Mouse (Mus musculus) forebrain, embryonic 15.5 days (tissue): ENCODE data around the gene Zfp931. TPM values are rescaled to one million over a fixed set of nuclear protein-coding genes. Genes with fewer than 3 reads are reported as not detected.
A peak's percentile ranks its signal among the peaks of the same experiment; 100 is the strongest.
"Not testable (repeated sequence)": the region's sequence is repeated elsewhere in the genome, so short reads cannot be mapped to it uniquely, and the experiment has no call there.

Source experiments
- ATAC-seq: fragments of 200-750 bp; cut with Nextera tagmentation; replicated peaks from 2 replicates; pipeline ENCODE4 v1.8.0; 2017; ENCODE audit warnings: mild to moderate bottlenecking, moderate TSS enrichment, moderate library complexity
- H3K27ac ChIP-seq: fragments of 300-500 bp; sonication (generic); replicated peaks from 2 replicates; pipeline ENCODE4 v1.5.1; 2015; ENCODE audit warnings: mild to moderate bottlenecking, inconsistent platforms
- H3K27me3 ChIP-seq: fragments of 300-500 bp; sonication (generic); 2 replicates; pipeline ENCODE4 v1.6.1; 2015; ENCODE audit warnings: inconsistent platforms
- H3K36me3 ChIP-seq: fragments of 300-500 bp; sonication (generic); 2 replicates; pipeline ENCODE4 v1.6.1; 2015; ENCODE audit warnings: mild to moderate bottlenecking, inconsistent platforms
- H3K4me1 ChIP-seq: fragments of 300-500 bp; sonication (generic); 2 replicates; pipeline ENCODE4 v1.6.1; 2015; ENCODE audit warnings: inconsistent platforms
- H3K4me2 ChIP-seq: fragments of 300-500 bp; sonication (generic); replicated peaks from 2 replicates; pipeline ENCODE4 v1.6.1; 2015; ENCODE audit warnings: mild to moderate bottlenecking, inconsistent platforms
- H3K4me3 ChIP-seq: fragments of 300-500 bp; sonication (generic); 2 replicates; pipeline ENCODE4 v1.5.1; 2015; ENCODE audit warnings: mild to moderate bottlenecking, inconsistent platforms
- H3K9ac ChIP-seq: fragments of 300-500 bp; sonication (generic); replicated peaks from 2 replicates; pipeline ENCODE4 v1.6.1; 2015; ENCODE audit warnings: mild to moderate bottlenecking, inconsistent platforms
- H3K9me3 ChIP-seq: fragments of 300-500 bp; sonication (generic); 2 replicates; pipeline ENCODE4 v1.6.1; 2016; ENCODE audit warnings: inconsistent platforms
- WGBS: fragments of 180-500 bp; shearing (Covaris S2); methylation state at CpG from one replicate; pipeline ENCODE4 v1.1.7; 2015; ENCODE audit warnings: mixed read lengths; 5-methylcytosine and 5-hydroxymethylcytosine counted together
- polyA plus RNA-seq: library from polyadenylated mRNA; unstranded; fragments of >200 nt; fragmentation: Nextera tagmentation; extraction: Ambion mirVana; gene quantifications from 2 replicates; pipeline ENCODE4 v1.2.1, GENCODE M21; 2015

The Zfp931 gene
- polyA plus RNA-seq, 1 experiment from 2014 or later = 13.4 TPM

DNA sequence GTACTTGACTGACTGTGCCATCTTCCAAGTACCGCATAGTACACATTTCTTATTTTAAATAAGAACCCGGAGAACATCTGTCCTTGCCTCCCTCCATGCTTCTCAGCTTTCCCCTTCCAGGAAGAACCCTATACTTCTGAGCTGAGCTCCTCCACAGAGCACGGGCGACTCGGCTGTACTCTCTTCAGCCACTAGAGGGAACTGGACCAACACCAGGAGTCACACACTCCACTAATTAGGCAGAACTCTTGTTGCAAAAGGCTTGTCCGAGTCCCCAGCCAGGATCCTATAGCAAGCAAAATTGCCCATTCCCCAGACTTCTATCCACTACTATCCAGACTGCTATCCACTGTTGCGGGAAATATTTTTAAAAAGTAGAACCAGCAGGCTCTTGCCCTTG lies 23.7 kb upstream of the Zfp931 start:
- peak; percentile 42 for ATAC-seq
- no peaks in the 10 kb centered on the region; the same call in 1 of the 2 replicates for H3K27me3 ChIP-seq
- WGBS = 16% methylated on average over 7 of the region's 7 CpGs
- no peak overlapping the region for H3K9ac ChIP-seq
- no peak overlapping the region for H3K27ac ChIP-seq
- H3K4me2 ChIP-seq = no peak overlapping the region
- no peaks in the 10 kb centered on the region for H3K9me3 ChIP-seq
- no peak overlapping the region for H3K4me3 ChIP-seq
- H3K36me3 ChIP-seq = no peaks in the 10 kb centered on the region
- no peaks in the 10 kb centered on the region for H3K4me1 ChIP-seq

DNA sequence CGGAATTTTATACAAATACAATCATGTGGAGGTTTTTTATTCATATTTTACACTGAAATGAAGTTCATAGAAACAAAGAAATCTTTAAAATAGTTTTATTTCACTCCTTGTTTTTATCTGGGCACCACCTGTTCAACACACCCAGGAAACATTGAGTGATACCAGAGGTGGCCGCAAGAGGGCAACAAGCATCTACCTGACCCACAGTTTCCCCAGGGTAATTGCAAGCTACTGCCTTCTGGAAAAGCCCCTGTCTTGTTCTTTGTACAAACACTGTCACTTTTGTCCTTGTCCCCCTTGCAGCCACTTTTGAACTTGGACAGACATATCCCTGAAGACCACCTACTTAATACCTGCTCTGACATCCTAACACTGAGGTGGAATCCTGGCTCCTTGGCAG lies 19.7 kb upstream of the Zfp931 start:
- no peaks in the 10 kb centered on the region for H3K36me3 ChIP-seq
- no peaks in the 10 kb centered on the region for H3K4me1 ChIP-seq
- no peak for ATAC-seq
- no peak overlapping the region for H3K27ac ChIP-seq
- 4% methylated on average over 2 of the region's 2 CpGs for WGBS
- no peaks in the 10 kb centered on the region for H3K9me3 ChIP-seq
- H3K9ac ChIP-seq = no peak overlapping the region
- H3K4me2 ChIP-seq = no peak overlapping the region
- no peak overlapping the region for H3K4me3 ChIP-seq
- H3K27me3 ChIP-seq = no peaks in the 10 kb centered on the region; the same call in 1 of the 2 replicates

- no peak overlapping the region for H3K4me2 ChIP-seq
- no peaks in the 10 kb centered on the region for H3K27me3 ChIP-seq
- ATAC-seq = no peak
- no peak overlapping the region for H3K27ac ChIP-seq
- H3K9me3 ChIP-seq = no peaks in the 10 kb centered on the region
- H3K9ac ChIP-seq = no peak overlapping the region
- no peak overlapping the region for H3K4me3 ChIP-seq
- no peaks in the 10 kb centered on the region for H3K36me3 ChIP-seq
- no peaks in the 10 kb centered on the region for H3K4me1 ChIP-seq
These were observed 11.3 kb upstream of the Zfp931 start for GRCm38 (mm10) chr2:178089586-178089985.

- Histone ChIP-seq H3K9me3 (no peaks in the 10 kb centered on the region), H3K27ac (no peak overlapping the region), H3K4me2 (no peak overlapping the region), H3K27me3 (no peaks in the 10 kb centered on the region), H3K36me3 (peaks cover 4% of the 10 kb centered on the region; the same call in 1 of the 2 replicates), H3K4me1 (no peaks in the 10 kb centered on the region), H3K9ac (no peak overlapping the region), H3K4me3 (no peak overlapping the region)
- 10% methylated on average over 1 of the region's 1 CpGs for WGBS
- ATAC-seq = no peak
These were observed 20.1 kb downstream of the Zfp931 start for GRCm38 (mm10) chr2:178058195-178058594.

DNA sequence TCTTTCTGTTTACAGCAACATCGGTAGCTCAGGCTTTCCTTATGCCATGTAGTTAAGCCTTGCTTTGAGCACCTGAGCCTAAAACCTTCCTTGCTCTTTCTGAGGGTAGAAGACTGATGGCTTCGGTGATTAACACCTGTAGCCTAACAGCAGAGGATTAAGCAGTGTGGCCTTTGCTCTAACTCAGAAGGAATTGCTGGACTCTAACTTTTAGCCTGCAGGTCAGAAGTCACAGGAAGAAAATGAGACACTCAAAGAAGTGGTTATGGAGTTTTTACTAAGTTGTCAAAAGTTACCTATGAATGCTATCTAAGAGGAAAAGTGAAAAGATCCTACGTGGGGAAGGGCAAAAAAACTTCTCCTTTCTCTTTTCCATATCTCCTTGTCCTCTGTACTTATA lies 50.7 kb downstream of the Zfp931 start:
- H3K4me3 ChIP-seq, ATAC-seq, H3K4me2 ChIP-seq, H3K4me1 ChIP-seq, H3K9ac ChIP-seq, H3K36me3 ChIP-seq, H3K27me3 ChIP-seq, H3K27ac ChIP-seq, H3K9me3 ChIP-seq: not testable (repeated sequence)
- 99% methylated on average over 3 of the region's 3 CpGs for WGBS

DNA sequence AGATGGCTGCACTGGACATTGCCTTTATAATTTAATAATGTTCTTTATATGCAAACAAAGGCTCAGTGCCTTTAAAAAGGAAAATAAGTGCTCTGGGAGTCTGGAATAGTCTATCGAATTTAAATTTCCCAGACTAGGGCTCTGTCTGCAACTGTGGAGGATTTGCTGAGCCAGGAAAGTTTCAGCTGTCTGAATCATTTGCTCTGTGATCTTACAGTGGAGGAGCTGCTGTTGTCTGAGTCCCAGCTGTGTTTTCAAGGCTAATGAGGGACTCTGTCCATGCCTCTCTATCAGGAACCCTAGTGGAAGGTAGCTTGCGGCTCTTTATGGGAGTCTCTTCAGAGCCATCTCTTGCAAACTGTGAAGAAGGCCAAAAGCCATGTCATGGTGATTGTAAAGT lies 54.4 kb downstream of the Zfp931 start:
- not testable (repeated sequence) for H3K36me3 ChIP-seq, H3K27me3 ChIP-seq, H3K27ac ChIP-seq, H3K9me3 ChIP-seq, ATAC-seq, H3K4me1 ChIP-seq
- H3K4me3 ChIP-seq = peak overlapping the region; percentile 59
- H3K4me2 ChIP-seq = peak overlapping the region; percentile 48
- 22% methylated on average over 2 of the region's 2 CpGs for WGBS
- H3K9ac ChIP-seq = peak overlapping the region; percentile 53

GRCm38 (mm10) chr2:178023011-178023611 lies 55.2 kb downstream of the Zfp931 start, which contains the start of gene Zfp971:
Zfp971 (plus strand) TSS chr2:178023284.
- H3K27ac ChIP-seq, H3K4me1 ChIP-seq, H3K36me3 ChIP-seq, ATAC-seq, H3K9me3 ChIP-seq, H3K27me3 ChIP-seq: not testable (repeated sequence)
- peak within 1 kb of the TSS; percentile 53 for H3K9ac ChIP-seq
- peak within 1 kb of the TSS; percentile 48 for H3K4me2 ChIP-seq
- H3K4me3 ChIP-seq = peak within 1 kb of the TSS; percentile 59
- under 1% methylated on average over 14 of the region's 15 CpGs for WGBS

- H3K9me3 ChIP-seq, ATAC-seq: not testable (repeated sequence)
- WGBS = 92% methylated on average over 8 of the region's 8 CpGs
These were observed 57.5 kb downstream of the Zfp931 start for GRCm38 (mm10) chr2:178020773-178021172.

GRCm38 (mm10) chr2:178019486-178019885 lies 58.8 kb downstream of the Zfp931 start:
- not testable (repeated sequence) for H3K27me3 ChIP-seq, H3K4me3 ChIP-seq, H3K4me1 ChIP-seq, H3K9ac ChIP-seq, H3K4me2 ChIP-seq, H3K9me3 ChIP-seq, H3K27ac ChIP-seq, H3K36me3 ChIP-seq, ATAC-seq
- 86% methylated on average over 3 of the region's 3 CpGs for WGBS

More at GRCm38 (mm10) chr2:178020773-178021172, 57.5 kb downstream of the Zfp931 start:
- H3K4me3 ChIP-seq, H3K4me2 ChIP-seq, H3K9ac ChIP-seq, H3K27me3 ChIP-seq, H3K27ac ChIP-seq, H3K36me3 ChIP-seq, H3K4me1 ChIP-seq: not testable (repeated sequence)

Other genes starting within 250 kb of the Zfp931 start
- 33.5 and 35.4 TPM in 2 replicates for gene Gm14325, start 238.1 kb downstream of the Zfp931 start, polyA plus RNA-seq
- gene Gm14327, start 181.4 kb downstream of the Zfp931 start, polyA plus RNA-seq = 2.3 and 2.4 TPM in 2 replicates
- 0.61 and 0.67 TPM in 2 replicates for gene Zfp972, start 152.9 kb downstream of the Zfp931 start, polyA plus RNA-seq
- gene Gm14326, start 121.2 kb downstream of the Zfp931 start, polyA plus RNA-seq = 14.4 and 14.5 TPM in 2 replicates
- 8.7 and 8.9 TPM in 2 replicates for gene Zfp971, start 55.2 kb downstream of the Zfp931 start, polyA plus RNA-seq
- gene Phactr3, start 40.5 kb upstream of the Zfp931 start, polyA plus RNA-seq = 53.9 and 57.5 TPM in 2 replicates